Mouse (Mus musculus): Measurements from ENCODE around the gene Vmn1r22. TPM values are rescaled to one million over a fixed set of nuclear protein-coding genes. Genes with fewer than 3 reads are reported as not detected.
"Not testable (repeated sequence)": the region's sequence is repeated elsewhere in the genome, so short reads cannot be mapped to it uniquely, and the experiment has no call there.

The Vmn1r22 gene
- polyA plus RNA-seq (2014; fragmentation: Nextera tagmentation; extraction: Ambion mirVana): not detected in 2 replicates

GRCm38 (mm10) chr6:57907928-57908327, at the start of gene Vmn1r22:
Gene Vmn1r22, minus strand, starts transcription at chr6:57908028.
- WGBS: 74% methylated on average over 1 of the region's 1 CpGs

GRCm38 (mm10) chr6:57926738-57927137, 18.9 kb upstream of the Vmn1r22 start, which contains the start of gene Vmn1r23:
Gene Vmn1r23, minus strand, starts transcription at chr6:57926838.
- no peaks in the 10 kb centered on the region for H3K36me3 ChIP-seq (ENCODE audit: insufficient read depth)
- 89% methylated on average over 1 of the region's 1 CpGs for WGBS
- no peak within 1 kb of the TSS for H3K9ac ChIP-seq
- no peaks in the 10 kb centered on the region for H3K9me3 ChIP-seq (ENCODE audit: low read depth, low read length)
- H3K27ac ChIP-seq (ENCODE audit: low read depth): no peak within 1 kb of the TSS
- no peaks in the 10 kb centered on the region for H3K4me1 ChIP-seq (ENCODE audit: insufficient read depth)
- no peak for ATAC-seq (ENCODE audit: insufficient read depth)
- DNase-seq: no peak
- no peak within 1 kb of the TSS for H3K4me3 ChIP-seq (ENCODE audit: low read depth, low read length)
- H3K4me2 ChIP-seq: no peak within 1 kb of the TSS
- H3K27me3 ChIP-seq (ENCODE audit: insufficient read depth, low read length): no peaks in the 10 kb centered on the region
- no peak for TF ChIP-seq CTCF (IDR thresholded peaks at IDR 0.05; ENCODE audit: low read depth)

More at GRCm38 (mm10) chr6:57907928-57908327, at the start of gene Vmn1r22:
- DNase-seq (no peak), ATAC-seq (ENCODE audit: insufficient read depth) (no peak)
- Histone ChIP-seq H3K9me3 (ENCODE audit: low read depth, low read length) (no peaks in the 10 kb centered on the region), H3K27me3 (ENCODE audit: insufficient read depth, low read length) (no peaks in the 10 kb centered on the region), H3K9ac (no peak within 1 kb of the TSS), H3K4me2 (no peak within 1 kb of the TSS), H3K36me3 (ENCODE audit: insufficient read depth) (no peaks in the 10 kb centered on the region), H3K27ac (ENCODE audit: low read depth) (no peak within 1 kb of the TSS), H3K4me3 (ENCODE audit: low read depth, low read length) (no peak within 1 kb of the TSS), H3K4me1 (ENCODE audit: insufficient read depth) (no peaks in the 10 kb centered on the region)
- no peak for TF ChIP-seq CTCF (IDR thresholded peaks at IDR 0.05; ENCODE audit: low read depth)

GRCm38 (mm10) chr6:57859043-57860042, 48.5 kb downstream of the Vmn1r22 start:
- DNase-seq: peak; percentile 77
- no peak overlapping the region for H3K4me2 ChIP-seq
- ATAC-seq (ENCODE audit: insufficient read depth): peak; percentile 85
- H3K4me3 ChIP-seq (ENCODE audit: low read depth, low read length): no peak overlapping the region
- no peaks in the 10 kb centered on the region for H3K36me3 ChIP-seq (ENCODE audit: insufficient read depth)
- peak; percentile 83 for TF ChIP-seq CTCF (IDR thresholded peaks at IDR 0.05; ENCODE audit: low read depth)
- H3K27ac ChIP-seq (ENCODE audit: low read depth): no peak overlapping the region
- H3K4me1 ChIP-seq (ENCODE audit: insufficient read depth): no peaks in the 10 kb centered on the region
- WGBS: 49% methylated on average over 6 of the region's 6 CpGs
- H3K27me3 ChIP-seq (ENCODE audit: insufficient read depth, low read length): no peaks in the 10 kb centered on the region
- H3K9ac ChIP-seq: no peak overlapping the region
- no peaks in the 10 kb centered on the region for H3K9me3 ChIP-seq (ENCODE audit: low read depth, low read length)

GRCm38 (mm10) chr6:57851177-57851576, 56.7 kb downstream of the Vmn1r22 start:
- H3K4me2 ChIP-seq; H3K36me3 ChIP-seq (ENCODE audit: insufficient read depth); H3K27me3 ChIP-seq (ENCODE audit: insufficient read depth, low read length); H3K4me3 ChIP-seq (ENCODE audit: low read depth, low read length); H3K4me1 ChIP-seq (ENCODE audit: insufficient read depth); H3K9ac ChIP-seq; H3K27ac ChIP-seq (ENCODE audit: low read depth); DNase-seq; ATAC-seq (ENCODE audit: insufficient read depth); H3K9me3 ChIP-seq (ENCODE audit: low read depth, low read length): not testable (repeated sequence)
- WGBS: 82% methylated on average over 5 of the region's 5 CpGs

- no peak within 1 kb of the TSS for H3K4me3 ChIP-seq (ENCODE audit: low read depth, low read length)
- WGBS: 21% methylated on average over 1 of the region's 1 CpGs
- TF ChIP-seq CTCF (IDR thresholded peaks at IDR 0.05; ENCODE audit: low read depth): no peak
- DNase-seq (no peak), ATAC-seq (ENCODE audit: insufficient read depth) (no peak)
- no peak within 1 kb of the TSS for H3K4me2 ChIP-seq
- H3K4me1 ChIP-seq (ENCODE audit: insufficient read depth): no peaks in the 10 kb centered on the region
- no peak within 1 kb of the TSS for H3K27ac ChIP-seq (ENCODE audit: low read depth)
- H3K36me3 ChIP-seq (ENCODE audit: insufficient read depth): no peaks in the 10 kb centered on the region
- no peak within 1 kb of the TSS for H3K9ac ChIP-seq
- no peaks in the 10 kb centered on the region for H3K9me3 ChIP-seq (ENCODE audit: low read depth, low read length)
- no peaks in the 10 kb centered on the region for H3K27me3 ChIP-seq (ENCODE audit: insufficient read depth, low read length)
Observed at GRCm38 (mm10) chr6:57850286-57850685, 57.5 kb downstream of the Vmn1r22 start, which contains the start of gene Vmn1r21. Gene Vmn1r21, minus strand, starts transcription at chr6:57850343.

Other genes starting within 250 kb of the Vmn1r22 start
- gene Pyurf, start 215.9 kb downstream of the Vmn1r22 start, polyA plus RNA-seq (2014; fragmentation: Nextera tagmentation; extraction: Ambion mirVana): 19.1 and 19.9 TPM in 2 replicates
- 29.9 and 30.2 TPM in 2 replicates for gene Lancl2, start 205.5 kb downstream of the Vmn1r22 start, polyA plus RNA-seq (2014; fragmentation: Nextera tagmentation; extraction: Ambion mirVana)
- gene Vopp1, start 82.9 kb downstream of the Vmn1r22 start, polyA plus RNA-seq (2014; fragmentation: Nextera tagmentation; extraction: Ambion mirVana): 22.5 and 25.8 TPM in 2 replicates
- not detected in 2 replicates for gene Vmn1r21, start 57.7 kb downstream of the Vmn1r22 start, polyA plus RNA-seq (2014; fragmentation: Nextera tagmentation; extraction: Ambion mirVana)
- not detected in 2 replicates for gene Vmn1r23, start 18.8 kb upstream of the Vmn1r22 start, polyA plus RNA-seq (2014; fragmentation: Nextera tagmentation; extraction: Ambion mirVana)
- gene Vmn1r24, start 53.5 kb upstream of the Vmn1r22 start, polyA plus RNA-seq (2014; fragmentation: Nextera tagmentation; extraction: Ambion mirVana): not detected in 2 replicates
- gene Vmn1r25, start 72.8 kb upstream of the Vmn1r22 start, polyA plus RNA-seq (2014; fragmentation: Nextera tagmentation; extraction: Ambion mirVana): not detected in 2 replicates
- not detected in 2 replicates for gene Vmn1r26, start 107.1 kb upstream of the Vmn1r22 start, polyA plus RNA-seq (2014; fragmentation: Nextera tagmentation; extraction: Ambion mirVana)